Mouse (Mus musculus) forebrain, postnatal 0 days (tissue): ENCODE measurements around the gene Pkd2l1. TPM values are rescaled to one million over a fixed set of nuclear protein-coding genes. Genes with fewer than 3 reads are reported as not detected.
A peak's percentile ranks its signal among the peaks of the same experiment; 100 is the strongest.

Experiments
- ATAC-seq: fragments of 200-750 bp; cut with Nextera tagmentation; 2 replicates; pipeline ENCODE4 v1.8.0; 2017; ENCODE audit warnings: mild to moderate bottlenecking, moderate library complexity
- DNase-seq: peaks from one replicate; pipeline ENCODE4 v3.0.0-alpha.2; 2015
- H3K27ac ChIP-seq: fragments of 300-500 bp; sonication (generic); 2 replicates; pipeline ENCODE4 v1.5.1; 2014; ENCODE audit warnings: low read depth, mild to moderate bottlenecking, antibody characterized with exemption, low read length, moderate library complexity, mixed read lengths
- H3K27me3 ChIP-seq: fragments of 300-500 bp; sonication (generic); 2 replicates; pipeline ENCODE4 v1.6.1; 2014; ENCODE audit warnings: mild to moderate bottlenecking, low read length, mixed read lengths; ENCODE audit not compliant: insufficient read depth
- H3K36me3 ChIP-seq: fragments of 300-500 bp; sonication (generic); 2 replicates; pipeline ENCODE4 v1.6.1; 2014; ENCODE audit warnings: mild to moderate bottlenecking, moderate library complexity; ENCODE audit not compliant: insufficient read depth
- H3K4me1 ChIP-seq: fragments of 300-500 bp; sonication (generic); 2 replicates; pipeline ENCODE4 v1.6.1; 2014; ENCODE audit warnings: antibody characterized with exemption; ENCODE audit not compliant: insufficient read depth
- H3K4me2 ChIP-seq: fragments of 300-500 bp; sonication (generic); 2 replicates; pipeline ENCODE4 v1.6.1; 2014; ENCODE audit warnings: low read depth, mild to moderate bottlenecking, moderate library complexity
- H3K4me3 ChIP-seq: fragments of 300-500 bp; sonication (generic); 2 replicates; pipeline ENCODE4 v1.5.1; 2014; ENCODE audit warnings: low read depth, low read length, mixed read lengths
- H3K9ac ChIP-seq: fragments of 300-500 bp; sonication (generic); 2 replicates; pipeline ENCODE4 v1.6.1; 2014; ENCODE audit warnings: mild to moderate bottlenecking
- H3K9me3 ChIP-seq: fragments of 300-500 bp; sonication (generic); 2 replicates; pipeline ENCODE4 v1.6.1; 2016; ENCODE audit warnings: low read length
- CTCF ChIP-seq: sonication (generic); IDR thresholded peaks from 2 replicates; pipeline ENCODE4 v1.5.1; 2016; ENCODE audit warnings: antibody characterized with exemption, control low read depth, low read depth
- WGBS: fragments of 180-500 bp; shearing (Covaris S2); extraction: QIAGEN DNeasy Blood & Tissue Kit; methylation state at CpG from one replicate; pipeline ENCODE4 v1.1.7; 2014; 5-methylcytosine and 5-hydroxymethylcytosine counted together
- polyA plus RNA-seq: library from polyadenylated mRNA; unstranded; fragments of >200 nt; fragmentation: Nextera tagmentation; extraction: Ambion mirVana; gene quantifications from 2 replicates; pipeline ENCODE4 v1.2.1, GENCODE M21; 2015
- total RNA-seq: library from RNA; depleted of rRNA; stranded (reverse); fragments of >200 nt; gene quantifications from 2 replicates; pipeline ENCODE4 v1.2.3, GENCODE M21; 2014

Gene Pkd2l1
- total and polyA plus RNA-seq, 2 experiments from 2014 or later: 0.06 to 0.14 TPM

GRCm38 (mm10) chr19:44159386-44159785 lies 32.9 kb downstream of the Pkd2l1 start:
- no peak for ATAC-seq
- no peak overlapping the region for H3K9ac ChIP-seq
- no peak overlapping the region for H3K27ac ChIP-seq
- H3K4me2 ChIP-seq: no peak overlapping the region
- TF ChIP-seq CTCF: no peak
- no peak for DNase-seq
- H3K9me3 ChIP-seq: no peaks in the 10 kb centered on the region
- no peaks in the 10 kb centered on the region; the same call in 1 of the 2 replicates for H3K27me3 ChIP-seq
- H3K4me3 ChIP-seq: no peak overlapping the region
- 82% methylated on average over 3 of the region's 3 CpGs for WGBS
- no peaks in the 10 kb centered on the region for H3K4me1 ChIP-seq
- H3K36me3 ChIP-seq: no peaks in the 10 kb centered on the region

GRCm38 (mm10) chr19:44157005-44157404 lies 35.2 kb downstream of the Pkd2l1 start:
- DNase-seq (no peak), ATAC-seq (no peak)
- H3K4me2 ChIP-seq: no peak overlapping the region
- no peaks in the 10 kb centered on the region; the same call in 1 of the 2 replicates for H3K27me3 ChIP-seq
- H3K9me3 ChIP-seq: no peaks in the 10 kb centered on the region
- no peak overlapping the region for H3K4me3 ChIP-seq
- no peak overlapping the region for H3K9ac ChIP-seq
- no peak for TF ChIP-seq CTCF
- WGBS: 92% methylated on average over 10 of the region's 10 CpGs
- H3K36me3 ChIP-seq: no peaks in the 10 kb centered on the region
- H3K27ac ChIP-seq: no peak overlapping the region
- no peaks in the 10 kb centered on the region for H3K4me1 ChIP-seq

DNA sequence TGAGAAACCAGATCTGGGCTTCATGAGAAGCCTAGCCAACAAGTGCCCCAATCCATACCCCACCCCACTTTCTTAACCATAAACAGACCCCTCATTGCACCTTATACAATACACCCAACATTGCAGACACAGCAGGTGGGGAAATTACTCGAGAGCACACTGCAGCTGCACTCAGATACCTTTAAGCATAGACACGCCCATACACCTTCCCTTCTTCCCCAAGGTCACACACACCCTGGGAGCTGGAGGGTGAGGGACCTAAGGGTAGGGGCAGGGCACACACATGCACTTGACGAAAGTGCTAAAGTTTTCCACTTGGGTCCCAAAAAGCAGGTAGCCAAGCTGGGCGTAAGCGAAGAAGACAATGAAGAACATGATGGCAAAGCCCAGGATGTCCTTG lies 38.5 kb downstream of the Pkd2l1 start:
- Histone ChIP-seq H3K4me3 (no peak overlapping the region), H3K9me3 (no peaks in the 10 kb centered on the region), H3K36me3 (no peaks in the 10 kb centered on the region), H3K4me2 (no peak overlapping the region), H3K27ac (no peak overlapping the region), H3K4me1 (no peaks in the 10 kb centered on the region), H3K9ac (no peak overlapping the region), H3K27me3 (no peaks in the 10 kb centered on the region; the same call in none of the 2 replicates)
- TF ChIP-seq CTCF: no peak
- 80% methylated on average over 5 of the region's 5 CpGs for WGBS
- DNase-seq (no peak), ATAC-seq (no peak)

- peaks cover 8% of the 10 kb centered on the region; the same call in 1 of the 2 replicates for H3K4me1 ChIP-seq
- H3K9ac ChIP-seq: no peak overlapping the region
- no peak for DNase-seq
- no peak overlapping the region for H3K27ac ChIP-seq
- WGBS: 75% methylated on average over 2 of the region's 2 CpGs
- H3K4me2 ChIP-seq: no peak overlapping the region
- no peak overlapping the region for H3K4me3 ChIP-seq
- TF ChIP-seq CTCF: no peak
- no peaks in the 10 kb centered on the region; the same call in 1 of the 2 replicates for H3K27me3 ChIP-seq
- no peaks in the 10 kb centered on the region; the same call in 1 of the 2 replicates for H3K36me3 ChIP-seq
- no peak for ATAC-seq
- H3K9me3 ChIP-seq: no peaks in the 10 kb centered on the region
Observed at GRCm38 (mm10) chr19:44148991-44149390, 43.3 kb downstream of the Pkd2l1 start.

- peaks cover 8% of the 10 kb centered on the region; the same call in 1 of the 2 replicates for H3K4me1 ChIP-seq
- no peak for DNase-seq
- no peaks in the 10 kb centered on the region; the same call in 1 of the 2 replicates for H3K36me3 ChIP-seq
- H3K9ac ChIP-seq: no peak overlapping the region
- H3K4me3 ChIP-seq: no peak overlapping the region
- WGBS: 32% methylated on average over 2 of the region's 2 CpGs
- H3K4me2 ChIP-seq: no peak overlapping the region
- no peak for TF ChIP-seq CTCF
- no peak for ATAC-seq
- H3K27ac ChIP-seq: no peak overlapping the region
- no peaks in the 10 kb centered on the region; the same call in 1 of the 2 replicates for H3K27me3 ChIP-seq
- H3K9me3 ChIP-seq: no peaks in the 10 kb centered on the region
Observed at GRCm38 (mm10) chr19:44148345-44148744, 43.9 kb downstream of the Pkd2l1 start.

- Histone ChIP-seq H3K36me3 (peaks cover 13% of the 10 kb centered on the region), H3K27ac (no peak overlapping the region), H3K27me3 (no peaks in the 10 kb centered on the region; the same call in 1 of the 2 replicates), H3K4me1 (peaks cover 8% of the 10 kb centered on the region; the same call in 1 of the 2 replicates), H3K9ac (no peak overlapping the region), H3K4me2 (no peak overlapping the region), H3K4me3 (no peak overlapping the region), H3K9me3 (no peaks in the 10 kb centered on the region)
- TF ChIP-seq CTCF: no peak
- WGBS: 97% methylated on average over 8 of the region's 8 CpGs
- no peak for DNase-seq
- ATAC-seq: no peak
Observed at GRCm38 (mm10) chr19:44146951-44147350, 45.3 kb downstream of the Pkd2l1 start.

- no peak for DNase-seq
- H3K36me3 ChIP-seq: peaks cover 17% of the 10 kb centered on the region
- H3K9ac ChIP-seq: peak overlapping the region; percentile 79; the same call in 1 of the 2 replicates
- H3K27ac ChIP-seq: peak overlapping the region; percentile 71; the same call in 1 of the 2 replicates
- peak; percentile 26; the same call in 1 of the 2 replicates for ATAC-seq
- no peaks in the 10 kb centered on the region; the same call in 1 of the 2 replicates for H3K27me3 ChIP-seq
- H3K4me2 ChIP-seq: peak overlapping the region; percentile 75
- WGBS: 61% methylated on average over 9 of the region's 9 CpGs
- peaks cover 8% of the 10 kb centered on the region; the same call in 1 of the 2 replicates for H3K4me1 ChIP-seq
- H3K9me3 ChIP-seq: no peaks in the 10 kb centered on the region
- peak overlapping the region; percentile 62 for H3K4me3 ChIP-seq
- no peak for TF ChIP-seq CTCF
Observed at GRCm38 (mm10) chr19:44146568-44146879, 45.7 kb downstream of the Pkd2l1 start.
